In genomic region chr14:11962101-11962500, GRCm38 (mm10) we compare ENCODE assay signal across 24 mouse cellular contexts.
DNase-seq lines count a peak whose midpoint lies in the region; ATAC-seq and TF ChIP-seq lines count a peak whose summit lies in the region.
"Had no signal": no experiment of that assay in that cellular context is flagged by ENCODE, and none has a peak within 500 bp of the region (broad histone marks: within the 10 kb centered on the region; RNA-seq: fewer than 3 reads in every experiment).

No protein-coding gene starts in this region.

- TF ChIP-seq CTCF in midbrain, postnatal 0 days (IDR thresholded peaks at IDR 0.05) = no peak
- no peak for TF ChIP-seq CTCF in E14TG2a.4 (conservative IDR thresholded peaks at IDR 0.05; ENCODE audit: low read length)
- TF ChIP-seq CTCF in ES-Bruce4 (IDR thresholded peaks at IDR 0.05; ENCODE audit: low read depth, low read length) = no peak

- TF ChIP-seq EP300 in ES-Bruce4 (IDR thresholded peaks at IDR 0.05; ENCODE audit: insufficient read depth, low read depth, low read length) = no peak

- H3K27ac ChIP-seq in heart, embryonic 10.5 days = no peak overlapping the region
- no peak overlapping the region for H3K27ac ChIP-seq in midbrain, embryonic 11.5 days (ENCODE audit: low read depth, low read length)
- no peak overlapping the region for H3K27ac ChIP-seq in midbrain, postnatal 0 days (ENCODE audit: low read depth, low read length)
- peak overlapping the region; percentile 6; the same call in 1 of the 2 replicates for H3K27ac ChIP-seq in ES-Bruce4 (ENCODE audit: insufficient read depth, low read length)

- peak; percentile 58 for DNase-seq in heart, adult 11 months
- DNase-seq in heart, embryonic 10.5 days (ENCODE audit: low spot score) = no peak
- DNase-seq in midbrain, embryonic 11.5 days (ENCODE audit: low spot score, missing footprints) = peak; percentile 54
- DNase-seq in midbrain, postnatal 0 days (ENCODE audit: low spot score) = no peak
- DNase-seq in urinary bladder, postnatal 10 days (ENCODE audit: low spot score) = no peak
- no peak for DNase-seq in embryo, embryonic 9.5 days (ENCODE audit: extremely low spot score)
- DNase-seq: adrenal gland, adult 2 months; adrenal gland, adult 8-10 months; adrenal gland, postnatal 10 days; adrenal gland, postnatal 14 days; adrenal gland, postnatal 25 days; adrenal gland, postnatal 36 days; B cell, adult 2 months; cerebellum, adult 11 months; cerebellum, adult 11-12 months; cerebellum, adult 18-20 months; cerebellum, adult 2 months had no signal

- H3K9ac ChIP-seq in midbrain, embryonic 11.5 days (ENCODE audit: low read length) = no peak overlapping the region
- H3K9ac ChIP-seq in midbrain, postnatal 0 days (replicated peaks; ENCODE audit: low read length, poor library complexity, severe bottlenecking) = no peak overlapping the region
- H3K9ac ChIP-seq in ES-Bruce4 (ENCODE audit: low read depth, poor library complexity, severe bottlenecking) = no peak overlapping the region

- peaks cover 10% of the 10 kb centered on the region; the same call in 1 of the 2 replicates for H3K4me1 ChIP-seq in heart, embryonic 10.5 days
- peaks cover 5% of the 10 kb centered on the region; the same call in 1 of the 2 replicates for H3K4me1 ChIP-seq in midbrain, embryonic 11.5 days (ENCODE audit: control insufficient read depth, insufficient read depth, low read length)
- no peaks in the 10 kb centered on the region for H3K4me1 ChIP-seq in midbrain, postnatal 0 days (ENCODE audit: insufficient read depth, low read length)
- H3K4me1 ChIP-seq in E14TG2a.4 (replicated peaks; ENCODE audit: low read depth, low read length) (peaks cover 61% of the 10 kb centered on the region), ES-Bruce4 (ENCODE audit: control insufficient read depth, insufficient read depth, low read length) (peaks cover 3% of the 10 kb centered on the region)

- WGBS in heart, embryonic 10.5 days = 81% methylated on average over 5 of the region's 5 CpGs
- 86% methylated on average over 5 of the region's 5 CpGs for WGBS in midbrain, embryonic 11.5 days
- 90% methylated on average over 5 of the region's 5 CpGs for WGBS in midbrain, postnatal 0 days

- no peak for TF ChIP-seq POLR2A in ES-Bruce4 (IDR thresholded peaks at IDR 0.05; ENCODE audit: insufficient read depth, low read length)

- H3K9me3 ChIP-seq in heart, embryonic 10.5 days = no peaks in the 10 kb centered on the region
- no peaks in the 10 kb centered on the region for H3K9me3 ChIP-seq in midbrain, embryonic 11.5 days (ENCODE audit: control insufficient read depth, low read length)
- H3K9me3 ChIP-seq in midbrain, postnatal 0 days (ENCODE audit: low read length) = no peaks in the 10 kb centered on the region
- H3K9me3 ChIP-seq in E14TG2a.4 (ENCODE audit: low read length) = peaks cover 8% of the 10 kb centered on the region; the same call in 1 of the 2 replicates
- no peaks in the 10 kb centered on the region for H3K9me3 ChIP-seq in ES-Bruce4 (replicated peaks; ENCODE audit: control insufficient read depth, insufficient read depth, low read length, poor library complexity, severe bottlenecking)

- H3K4me3 ChIP-seq in heart, embryonic 10.5 days = no peak overlapping the region
- H3K4me3 ChIP-seq in midbrain, embryonic 11.5 days (ENCODE audit: low read depth, low read length) = no peak overlapping the region
- H3K4me3 ChIP-seq in midbrain, postnatal 0 days (ENCODE audit: low read depth, low read length) = no peak overlapping the region
- peak overlapping the region; percentile 46; the same call in 1 of the 2 replicates for H3K4me3 ChIP-seq in E14TG2a.4 (replicated peaks; ENCODE audit: low read length)
- no peak overlapping the region for H3K4me3 ChIP-seq in ES-Bruce4 (ENCODE audit: low read depth, low read length)

- no peak overlapping the region for H3K4me2 ChIP-seq in midbrain, embryonic 11.5 days
- H3K4me2 ChIP-seq in midbrain, postnatal 0 days (ENCODE audit: low read depth, low read length, poor library complexity, severe bottlenecking) = no peak overlapping the region

- H3K36me3 ChIP-seq in heart, embryonic 10.5 days = no peaks in the 10 kb centered on the region
- no peaks in the 10 kb centered on the region for H3K36me3 ChIP-seq in midbrain, embryonic 11.5 days (ENCODE audit: control insufficient read depth, insufficient read depth, low read length)
- H3K36me3 ChIP-seq in midbrain, postnatal 0 days (ENCODE audit: insufficient read depth, low read length) = no peaks in the 10 kb centered on the region
- H3K36me3 ChIP-seq in E14TG2a.4 (ENCODE audit: insufficient read depth, low read length) (no peaks in the 10 kb centered on the region), ES-Bruce4 (ENCODE audit: control insufficient read depth, insufficient read depth, low read length, poor library complexity, severe bottlenecking) (no peaks in the 10 kb centered on the region)
- H3K36me3 ChIP-seq: G1E had no signal

- no peak for ATAC-seq in midbrain, embryonic 11.5 days (ENCODE audit: low FRiP score)
- no peak for ATAC-seq in midbrain, postnatal 0 days (ENCODE audit: low FRiP score)
- ATAC-seq: activated CD4-positive, CD25-positive, alpha-beta regulatory T cell, adult 4 months; CD4-positive, CD25-positive, alpha-beta regulatory T cell, adult 4 months; Patski had no signal

- no peaks in the 10 kb centered on the region for H3K27me3 ChIP-seq in heart, embryonic 10.5 days (ENCODE audit: insufficient read depth, poor library complexity, severe bottlenecking)
- no peaks in the 10 kb centered on the region for H3K27me3 ChIP-seq in midbrain, embryonic 11.5 days (ENCODE audit: control insufficient read depth, insufficient read depth, low read length)
- no peaks in the 10 kb centered on the region for H3K27me3 ChIP-seq in midbrain, postnatal 0 days (ENCODE audit: insufficient read depth, low read length)
- H3K27me3 ChIP-seq in E14TG2a.4 (ENCODE audit: insufficient read depth, low read length) (no peaks in the 10 kb centered on the region), ES-Bruce4 (ENCODE audit: control insufficient read depth, insufficient read depth, low read length, poor library complexity, severe bottlenecking) (no peaks in the 10 kb centered on the region)
- H3K27me3 ChIP-seq: CH12.LX, Patski had no signal

Comparison
In these comparisons a context has a peak if more than half of its experiments do, and no peak if none do; other contexts are left out.
1. DNase-seq: peak in heart, adult 11 months (single experiment) and midbrain, embryonic 11.5 days (single experiment); none in heart, embryonic 10.5 days (single experiment), midbrain, postnatal 0 days (single experiment), urinary bladder, postnatal 10 days (single experiment) and embryo, embryonic 9.5 days (single experiment).